Mouse (Mus musculus): Measurements from ENCODE around the gene Abca7. TPM values are rescaled to one million over a fixed set of nuclear protein-coding genes. Genes with fewer than 3 reads are reported as not detected.
A peak's percentile ranks its signal among the peaks of the same experiment; 100 is the strongest.

Gene Abca7
- polyA plus RNA-seq, 1 experiment from 2014 or later: 12.1 TPM

- no peak for ATAC-seq
- Histone ChIP-seq H3K27me3 (replicated peaks) (peaks cover 23% of the 10 kb centered on the region), H3K27ac (no peak overlapping the region), H3K36me3 (peaks cover 78% of the 10 kb centered on the region), H3K9ac (no peak overlapping the region), H3K4me1 (peaks cover 11% of the 10 kb centered on the region), H3K4me3 (no peak overlapping the region), H3K4me2 (no peak overlapping the region), H3K9me3 (replicated peaks) (peaks cover 37% of the 10 kb centered on the region)
- 93% methylated on average over 36 of the region's 36 CpGs for WGBS (ENCODE audit: insufficient replicate concordance)
These were observed 19.6 kb upstream of the Abca7 start for GRCm38 (mm10) chr10:79976722-79977107.

GRCm38 (mm10) chr10:79977324-79977723 lies 19.0 kb upstream of the Abca7 start:
- Histone ChIP-seq H3K4me2 (no peak overlapping the region), H3K36me3 (peaks cover 81% of the 10 kb centered on the region), H3K9ac (no peak overlapping the region), H3K4me3 (no peak overlapping the region), H3K9me3 (replicated peaks) (peaks cover 37% of the 10 kb centered on the region), H3K4me1 (peaks cover 17% of the 10 kb centered on the region), H3K27me3 (replicated peaks) (peaks cover 17% of the 10 kb centered on the region), H3K27ac (no peak overlapping the region)
- ATAC-seq: no peak
- WGBS (ENCODE audit: insufficient replicate concordance): 93% methylated on average over 28 of the region's 28 CpGs

GRCm38 (mm10) chr10:79978061-79978460 lies 18.2 kb upstream of the Abca7 start:
- peaks cover 37% of the 10 kb centered on the region for H3K9me3 ChIP-seq (replicated peaks)
- peaks cover 24% of the 10 kb centered on the region for H3K4me1 ChIP-seq
- no peak overlapping the region for H3K4me2 ChIP-seq
- peaks cover 9% of the 10 kb centered on the region for H3K27me3 ChIP-seq (replicated peaks)
- 93% methylated on average over 21 of the region's 21 CpGs for WGBS (ENCODE audit: insufficient replicate concordance)
- H3K9ac ChIP-seq: no peak overlapping the region
- ATAC-seq: no peak
- peaks cover 86% of the 10 kb centered on the region for H3K36me3 ChIP-seq
- no peak overlapping the region for H3K27ac ChIP-seq
- H3K4me3 ChIP-seq: no peak overlapping the region

- no peak overlapping the region for H3K4me2 ChIP-seq
- peaks cover 37% of the 10 kb centered on the region for H3K9me3 ChIP-seq (replicated peaks)
- peaks cover 78% of the 10 kb centered on the region for H3K36me3 ChIP-seq
- H3K9ac ChIP-seq: no peak overlapping the region
- H3K27ac ChIP-seq: no peak overlapping the region
- H3K4me3 ChIP-seq: no peak overlapping the region
- WGBS (ENCODE audit: insufficient replicate concordance): 89% methylated on average over 22 of the region's 22 CpGs
- peaks cover 29% of the 10 kb centered on the region for H3K4me1 ChIP-seq
- no peaks in the 10 kb centered on the region for H3K27me3 ChIP-seq (replicated peaks)
- no peak for ATAC-seq
These were observed 16.7 kb upstream of the Abca7 start for GRCm38 (mm10) chr10:79979401-79980155.

- Histone ChIP-seq H3K27me3 (replicated peaks) (peaks cover 7% of the 10 kb centered on the region), H3K4me2 (peak overlapping the region; percentile 87), H3K4me3 (peak overlapping the region; percentile 78), H3K27ac (peak overlapping the region; percentile 99), H3K9me3 (replicated peaks) (peaks cover 6% of the 10 kb centered on the region), H3K36me3 (peaks cover 42% of the 10 kb centered on the region), H3K4me1 (peaks cover 57% of the 10 kb centered on the region), H3K9ac (peak overlapping the region; percentile 83)
- 77% methylated on average over 5 of the region's 5 CpGs for WGBS (ENCODE audit: insufficient replicate concordance)
- ATAC-seq: no peak
These were observed 13.1 kb upstream of the Abca7 start for GRCm38 (mm10) chr10:79983205-79983604.

GRCm38 (mm10) chr10:79983670-79984069 lies 12.6 kb upstream of the Abca7 start:
- H3K9ac ChIP-seq: peak overlapping the region; percentile 83
- H3K27me3 ChIP-seq (replicated peaks): peaks cover 12% of the 10 kb centered on the region
- peaks cover 38% of the 10 kb centered on the region for H3K36me3 ChIP-seq
- H3K27ac ChIP-seq: peak overlapping the region; percentile 99
- no peak for ATAC-seq
- WGBS (ENCODE audit: insufficient replicate concordance): under 1% methylated on average over 21 of the region's 21 CpGs
- peaks cover 62% of the 10 kb centered on the region for H3K4me1 ChIP-seq
- peak overlapping the region; percentile 78 for H3K4me3 ChIP-seq
- 0 out of 2 replicates have a peak, but pooled peaks cover 2% of the 10 kb centered on the region for H3K9me3 ChIP-seq (replicated peaks)
- peak overlapping the region; percentile 87 for H3K4me2 ChIP-seq

- peak within 1 kb of the TSS; percentile 83 for H3K9ac ChIP-seq
- H3K36me3 ChIP-seq: peaks cover 31% of the 10 kb centered on the region
- no peaks in the 10 kb centered on the region for H3K9me3 ChIP-seq (replicated peaks)
- H3K4me2 ChIP-seq: peak within 1 kb of the TSS; percentile 87
- under 1% methylated on average over 49 of the region's 49 CpGs for WGBS (ENCODE audit: insufficient replicate concordance)
- ATAC-seq: peak; percentile 76
- H3K27me3 ChIP-seq (replicated peaks): peaks cover 18% of the 10 kb centered on the region
- H3K4me3 ChIP-seq: peak within 1 kb of the TSS; percentile 78
- H3K4me1 ChIP-seq: peaks cover 68% of the 10 kb centered on the region
- peak within 1 kb of the TSS; percentile 99 for H3K27ac ChIP-seq
These were observed 12.0 kb upstream of the Abca7 start, which contains the start of gene Tmem259 for GRCm38 (mm10) chr10:79984195-79984816. Gene Tmem259 (minus strand): TSS chr10:79984330.

- peaks cover 24% of the 10 kb centered on the region for H3K27me3 ChIP-seq (replicated peaks)
- H3K4me2 ChIP-seq: peak overlapping the region; percentile 87
- peak overlapping the region; percentile 99 for H3K27ac ChIP-seq
- peaks cover 74% of the 10 kb centered on the region for H3K4me1 ChIP-seq
- H3K36me3 ChIP-seq: peaks cover 26% of the 10 kb centered on the region
- H3K9me3 ChIP-seq (replicated peaks): no peaks in the 10 kb centered on the region
- peak overlapping the region; percentile 83 for H3K9ac ChIP-seq
- H3K4me3 ChIP-seq: peak overlapping the region; percentile 78
- peak; percentile 85 for ATAC-seq
- 2% methylated on average over 22 of the region's 22 CpGs for WGBS (ENCODE audit: insufficient replicate concordance)
These were observed 11.4 kb upstream of the Abca7 start for GRCm38 (mm10) chr10:79984871-79985270.

GRCm38 (mm10) chr10:79985334-79986231 lies 10.7 kb upstream of the Abca7 start:
- H3K27me3 ChIP-seq (replicated peaks): peaks cover 29% of the 10 kb centered on the region
- H3K36me3 ChIP-seq: peaks cover 19% of the 10 kb centered on the region
- peak overlapping the region; percentile 99 for H3K27ac ChIP-seq
- peak; percentile 62 for ATAC-seq
- H3K4me3 ChIP-seq: peak overlapping the region; percentile 78
- H3K4me2 ChIP-seq: peak overlapping the region; percentile 87
- H3K9me3 ChIP-seq (replicated peaks): no peaks in the 10 kb centered on the region
- peaks cover 76% of the 10 kb centered on the region for H3K4me1 ChIP-seq
- H3K9ac ChIP-seq: peak overlapping the region; percentile 76
- 4% methylated on average over 35 of the region's 35 CpGs for WGBS (ENCODE audit: insufficient replicate concordance)

GRCm38 (mm10) chr10:79986232-79986878 lies 9.9 kb upstream of the Abca7 start:
- Histone ChIP-seq H3K4me1 (peaks cover 73% of the 10 kb centered on the region), H3K9ac (peak overlapping the region; percentile 76), H3K4me3 (peak overlapping the region; percentile 78), H3K36me3 (peaks cover 19% of the 10 kb centered on the region), H3K4me2 (peak overlapping the region; percentile 87), H3K27ac (peak overlapping the region; percentile 99), H3K9me3 (replicated peaks) (no peaks in the 10 kb centered on the region), H3K27me3 (replicated peaks) (peaks cover 35% of the 10 kb centered on the region)
- peak; percentile 55 for ATAC-seq
- 21% methylated on average over 6 of the region's 6 CpGs for WGBS (ENCODE audit: insufficient replicate concordance)

- Histone ChIP-seq H3K4me2 (peak overlapping the region; percentile 87), H3K27me3 (replicated peaks) (peaks cover 35% of the 10 kb centered on the region), H3K4me1 (peaks cover 67% of the 10 kb centered on the region), H3K27ac (peak overlapping the region; percentile 99), H3K36me3 (peaks cover 19% of the 10 kb centered on the region), H3K4me3 (0 out of 2 replicates have a peak overlapping the region, but pooled peaks have one; percentile 78), H3K9ac (peak overlapping the region; percentile 76), H3K9me3 (replicated peaks) (peaks cover 3% of the 10 kb centered on the region)
- WGBS (ENCODE audit: insufficient replicate concordance): under 1% methylated on average over 11 of the region's 11 CpGs
- no peak for ATAC-seq
These were observed 9.3 kb upstream of the Abca7 start for GRCm38 (mm10) chr10:79986963-79987362.

Measured in liver, embryonic 12.5 days (tissue).